1 mouse cellular context compared by ENCODE assay signal in the genomic region with DNA sequence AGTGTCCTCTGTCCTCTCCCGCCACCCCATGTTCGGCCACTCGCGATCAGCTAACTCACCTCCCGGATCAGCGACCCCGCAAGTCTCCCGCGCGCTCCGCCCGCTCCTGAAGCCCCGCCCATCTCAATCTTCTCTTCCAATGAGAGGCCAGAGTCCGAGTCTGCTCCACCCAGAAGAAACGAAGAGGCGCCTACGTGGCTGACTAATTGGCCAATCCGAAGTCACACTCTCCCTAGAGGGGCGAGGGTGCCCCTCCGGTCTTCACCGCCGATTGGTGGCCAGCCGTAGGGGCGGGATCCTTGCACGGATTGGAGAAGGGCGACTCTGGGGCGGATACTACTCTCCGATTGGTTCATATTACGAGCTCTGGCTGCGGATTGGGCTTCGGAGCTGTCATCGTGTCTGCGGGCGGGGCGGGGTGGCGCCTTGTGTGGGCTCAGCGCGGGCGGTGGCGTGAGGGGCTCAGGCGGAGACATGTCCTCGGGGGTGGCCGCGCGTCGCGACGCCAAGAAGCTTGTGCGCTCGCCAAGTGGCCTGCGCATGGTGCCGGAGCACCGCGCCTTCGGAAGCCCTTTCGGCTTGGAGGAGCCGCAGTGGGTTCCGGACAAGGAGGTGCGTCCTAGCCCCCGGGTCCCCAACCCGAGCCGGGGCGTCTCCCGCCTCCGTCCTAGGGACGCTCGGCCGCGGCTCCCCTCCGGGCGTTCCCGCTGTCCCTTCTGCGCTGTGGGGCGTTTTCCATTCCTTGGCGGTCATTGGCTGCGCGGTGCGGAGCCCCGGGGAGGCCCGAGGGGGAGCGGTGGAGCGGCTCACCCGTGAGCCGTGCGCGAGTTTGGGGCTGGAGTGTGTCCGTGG.
TF ChIP-seq lines count a peak whose summit lies in the region.

A gene (minus strand): TSS at position 108 of the 852 bp plus-strand sequence.
A gene (plus strand): TSS at position 405 of the 852 bp plus-strand sequence.

TF ChIP-seq in myocyte, 11 proteins besides CTCF, POLR2A, EP300 and RAD21 (continued from another document):
- TF ChIP-seq MYOG (IDR thresholded peaks at IDR 0.05; ENCODE audit: control insufficient read depth in 1 of 3, insufficient read depth in 1 of 3, insufficient read length in 2 of 3, low read depth in 2 of 3) (peak in 1 of 3 experiments; percentile 13), SRF (IDR thresholded peaks at IDR 0.05; ENCODE audit: control insufficient read depth, insufficient read length, low read depth) (peak; percentile 60), MYOD1 (IDR thresholded peaks at IDR 0.05; ENCODE audit: control insufficient read depth in 1 of 3, insufficient read length in 2 of 3, low read depth in 2 of 3) (peak in 1 of 3 experiments; percentile 19)
